Mouse (Mus musculus) layer of hippocampus, postnatal 36 days (tissue): ENCODE results near the gene Stk39. TPM values are rescaled to one million over a fixed set of nuclear protein-coding genes. Genes with fewer than 3 reads are reported as not detected.

Experiments
- DNase-seq, 2 experiments: peaks; one replicate each; pipeline ENCODE4 v3.0.0; 2022
- total RNA-seq, 2 experiments: library from RNA; stranded (reverse); gene quantifications; 2 replicates each; pipeline ENCODE4 v1.2.3; 2021

Stk39 gene
- total RNA-seq, 2 experiments from 2014 or later, result 65.8 to 68.4 TPM

GRCm38 (mm10) chr2:68458115-68458514 is 14.0 kb downstream of the Stk39 start:
- DNase-seq, result no peak

GRCm38 (mm10) chr2:68457455-68458032 is 14.5 kb downstream of the Stk39 start:
- DNase-seq, result no peak

GRCm38 (mm10) chr2:68456899-68457298 is 15.2 kb downstream of the Stk39 start:
- no peak for DNase-seq

GRCm38 (mm10) chr2:68452379-68452778 is 19.7 kb downstream of the Stk39 start:
- no peak for DNase-seq

- DNase-seq, result no peak
Measured at GRCm38 (mm10) chr2:68448035-68448434, 24.0 kb downstream of the Stk39 start.

GRCm38 (mm10) chr2:68443141-68443540 is 28.9 kb downstream of the Stk39 start:
- no peak for DNase-seq

- no peak for DNase-seq
Measured at GRCm38 (mm10) chr2:68442113-68442717, 29.9 kb downstream of the Stk39 start.

- no peak for DNase-seq
Measured at GRCm38 (mm10) chr2:68439614-68440013, 32.5 kb downstream of the Stk39 start.

- no peak for DNase-seq
Measured at GRCm38 (mm10) chr2:68437920-68438319, 34.1 kb downstream of the Stk39 start.

GRCm38 (mm10) chr2:68437216-68437615 is 34.9 kb downstream of the Stk39 start:
- no peak for DNase-seq

- DNase-seq, result no peak
Measured at GRCm38 (mm10) chr2:68436305-68436704, 35.8 kb downstream of the Stk39 start.

GRCm38 (mm10) chr2:68435494-68436255 is 36.4 kb downstream of the Stk39 start:
- no peak for DNase-seq

- DNase-seq, result no peak
Measured at GRCm38 (mm10) chr2:68434997-68435396, 37.1 kb downstream of the Stk39 start.

- no peak for DNase-seq
Measured at GRCm38 (mm10) chr2:68434576-68434975, 37.5 kb downstream of the Stk39 start.

GRCm38 (mm10) chr2:68433736-68434312 is 38.2 kb downstream of the Stk39 start:
- no peak for DNase-seq

GRCm38 (mm10) chr2:68432834-68433233 is 39.2 kb downstream of the Stk39 start:
- DNase-seq, result no peak

GRCm38 (mm10) chr2:68431024-68431962 is 40.8 kb downstream of the Stk39 start:
- DNase-seq, result no peak

GRCm38 (mm10) chr2:68430493-68430892 is 41.6 kb downstream of the Stk39 start:
- no peak for DNase-seq

GRCm38 (mm10) chr2:68429436-68429835 is 42.6 kb downstream of the Stk39 start:
- no peak for DNase-seq

GRCm38 (mm10) chr2:68426977-68427577 is 45.0 kb downstream of the Stk39 start:
- DNase-seq, result no peak

- no peak for DNase-seq
Measured at GRCm38 (mm10) chr2:68426074-68426473, 46.0 kb downstream of the Stk39 start.

GRCm38 (mm10) chr2:68421002-68421401 is 51.1 kb downstream of the Stk39 start:
- DNase-seq, result no peak
